Mouse (Mus musculus) forebrain, embryonic 13.5 days (tissue): ENCODE measurements around the gene Rer1. TPM values are rescaled to one million over a fixed set of nuclear protein-coding genes. Genes with fewer than 3 reads are reported as not detected.

Experiments used
- ATAC-seq: fragments of 200-750 bp; cut with Nextera tagmentation; 2 replicates; pipeline ENCODE4 v1.8.0; 2017
- H3K27ac ChIP-seq: fragments of 300-500 bp; sonication (generic); 2 replicates; pipeline ENCODE4 v1.5.1; 2015; ENCODE audit warnings: inconsistent platforms, mild to moderate bottlenecking, moderate library complexity
- H3K27me3 ChIP-seq: fragments of 300-500 bp; sonication (generic); 2 replicates; pipeline ENCODE4 v1.6.1; 2015; ENCODE audit warnings: mild to moderate bottlenecking, inconsistent platforms
- H3K36me3 ChIP-seq: fragments of 300-500 bp; sonication (generic); 2 replicates; pipeline ENCODE4 v1.6.1; 2015; ENCODE audit warnings: mild to moderate bottlenecking, inconsistent platforms; ENCODE audit not compliant: poor library complexity, severe bottlenecking
- H3K4me1 ChIP-seq: fragments of 300-500 bp; sonication (generic); 2 replicates; pipeline ENCODE4 v1.6.1; 2015; ENCODE audit warnings: inconsistent platforms
- H3K4me2 ChIP-seq: fragments of 300-500 bp; sonication (generic); 2 replicates; pipeline ENCODE4 v1.6.1; 2015; ENCODE audit warnings: inconsistent platforms, mild to moderate bottlenecking, moderate library complexity
- H3K4me3 ChIP-seq: fragments of 300-500 bp; sonication (generic); 2 replicates; pipeline ENCODE4 v1.5.1; 2015; ENCODE audit warnings: mild to moderate bottlenecking, inconsistent platforms
- H3K9ac ChIP-seq: fragments of 300-500 bp; sonication (generic); 2 replicates; pipeline ENCODE4 v1.6.1; 2015; ENCODE audit warnings: mild to moderate bottlenecking, inconsistent platforms
- H3K9me3 ChIP-seq: fragments of 300-500 bp; sonication (generic); replicated peaks from 2 replicates; pipeline ENCODE4 v1.6.1; 2016; ENCODE audit warnings: inconsistent platforms
- WGBS: fragments of 180-500 bp; shearing (Covaris S2); methylation state at CpG from one replicate; pipeline ENCODE4 v1.1.7; 2015; 5-methylcytosine and 5-hydroxymethylcytosine counted together
- polyA plus RNA-seq: library from polyadenylated mRNA; unstranded; fragments of >200 nt; fragmentation: Nextera tagmentation; extraction: Ambion mirVana; gene quantifications from 2 replicates; pipeline ENCODE4 v1.2.1, GENCODE M21; 2015

Rer1 gene
- polyA plus RNA-seq, 1 experiment from 2014 or later: 130 TPM

DNA sequence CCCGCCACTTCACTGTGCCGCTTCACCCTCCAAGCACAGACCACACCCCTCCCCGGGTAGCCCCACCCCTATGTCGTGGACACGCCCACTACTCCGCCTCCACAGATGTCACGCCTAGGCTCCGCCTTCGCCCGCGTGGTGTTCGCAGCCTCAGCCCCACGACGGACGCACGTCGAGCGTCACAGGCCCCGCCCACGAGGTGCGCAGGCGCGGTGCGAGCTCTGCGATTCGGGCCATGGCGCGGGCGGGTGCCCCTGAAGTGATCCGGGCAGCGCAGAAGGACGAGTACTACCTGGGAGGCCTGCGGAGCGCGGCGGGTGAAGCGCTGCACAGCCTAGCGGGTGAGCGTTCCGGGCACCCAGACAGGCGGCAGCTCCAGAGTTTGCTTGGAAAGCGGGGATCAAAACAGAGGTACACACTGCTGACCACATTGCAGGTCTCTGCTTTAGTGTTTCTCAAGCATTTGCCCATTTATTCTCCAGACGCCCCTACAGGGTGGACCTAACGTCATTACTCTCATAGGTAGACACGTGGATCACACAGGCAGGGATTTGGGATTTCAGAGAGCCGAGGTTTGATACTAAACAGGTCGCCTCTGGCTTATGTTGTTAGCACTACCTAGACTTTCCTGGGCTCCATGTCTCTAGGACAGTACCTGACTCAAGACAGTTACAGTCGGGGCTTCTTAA is 19.2 kb downstream of the Rer1 start, which contains the start of gene Pex10:
Gene Pex10 (plus strand): TSS at position 183 of the 689 bp plus-strand sequence.
- peaks cover 38% of the 10 kb centered on the region for H3K36me3 ChIP-seq
- H3K4me2 ChIP-seq: peak within 1 kb of the TSS; percentile 72
- H3K4me3 ChIP-seq: peak within 1 kb of the TSS; percentile 56
- H3K9ac ChIP-seq: peak within 1 kb of the TSS; percentile 85
- peak; percentile 89 for ATAC-seq
- H3K27me3 ChIP-seq: no peaks in the 10 kb centered on the region
- WGBS: under 1% methylated on average over 48 of the region's 48 CpGs
- H3K27ac ChIP-seq: peak within 1 kb of the TSS; percentile 85
- H3K9me3 ChIP-seq: no peaks in the 10 kb centered on the region
- peaks cover 20% of the 10 kb centered on the region for H3K4me1 ChIP-seq

DNA sequence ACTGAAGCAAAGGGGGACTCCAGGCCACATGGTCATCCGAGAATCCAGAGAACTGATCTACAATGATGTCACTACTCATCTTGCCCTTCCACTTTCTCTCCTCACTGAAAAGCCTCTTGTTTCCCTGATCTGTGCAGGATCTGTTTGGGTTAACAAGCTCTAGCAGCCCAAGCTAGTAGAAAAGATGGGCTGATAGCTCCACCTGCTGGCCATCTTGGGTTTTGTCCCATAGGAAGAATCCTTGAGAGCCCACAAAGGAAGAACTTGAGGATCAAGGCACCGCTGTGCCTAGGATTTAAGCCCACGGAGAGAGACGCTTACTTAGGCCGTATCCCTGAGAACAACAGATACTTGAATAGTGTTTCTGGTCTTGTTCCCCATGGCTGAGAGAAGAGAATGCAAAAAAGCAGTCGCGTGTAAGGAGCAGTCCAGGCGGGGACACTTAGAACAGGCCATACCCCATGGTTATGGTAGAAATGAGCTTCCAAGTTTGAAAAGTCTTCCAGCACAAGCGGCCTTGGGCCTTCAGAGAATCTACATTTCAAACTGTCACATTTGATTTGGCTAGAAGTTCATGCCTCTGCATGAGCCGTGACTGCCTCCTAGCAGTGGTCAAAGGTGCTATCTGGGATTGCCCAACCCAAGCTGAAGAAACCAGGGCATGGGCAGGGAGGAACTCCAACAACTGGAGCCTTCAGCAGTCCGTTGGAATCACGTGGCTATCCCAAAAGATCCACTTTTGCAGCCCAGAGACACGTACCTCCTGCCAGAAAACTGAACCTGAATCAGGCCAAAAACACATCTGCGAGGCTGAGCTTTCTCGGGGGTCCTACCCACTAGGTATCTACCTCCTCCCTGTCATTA is 20.0 kb downstream of the Rer1 start:
- H3K9ac ChIP-seq: peak overlapping the region; percentile 46; the same call in 1 of the 2 replicates
- peak overlapping the region; percentile 85 for H3K27ac ChIP-seq
- no peaks in the 10 kb centered on the region for H3K27me3 ChIP-seq
- no peaks in the 10 kb centered on the region for H3K9me3 ChIP-seq
- H3K36me3 ChIP-seq: peaks cover 30% of the 10 kb centered on the region
- H3K4me1 ChIP-seq: peaks cover 20% of the 10 kb centered on the region
- WGBS: 5% methylated on average over 15 of the region's 15 CpGs
- peak overlapping the region; percentile 56 for H3K4me3 ChIP-seq
- ATAC-seq: peak; percentile 73
- peak overlapping the region; percentile 72 for H3K4me2 ChIP-seq

DNA sequence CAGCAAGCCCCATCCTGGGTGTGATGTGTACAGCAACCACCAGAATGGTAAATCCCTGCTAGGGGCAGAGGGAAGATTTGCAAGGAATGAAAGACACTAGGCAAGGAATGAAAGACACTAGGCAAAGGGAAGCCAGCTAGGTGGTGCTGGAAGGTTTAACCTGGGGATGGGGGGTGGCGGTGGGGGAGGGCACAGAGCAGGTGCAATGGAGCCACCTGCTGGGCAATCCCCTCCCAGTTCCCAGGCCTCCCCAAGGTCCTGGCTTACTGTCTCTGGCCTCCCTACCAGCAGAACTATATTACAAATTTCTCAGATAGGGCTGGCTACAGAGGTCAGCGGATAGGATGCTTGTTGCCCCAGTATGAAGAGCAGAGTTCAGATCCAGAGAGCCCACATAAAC is 21.7 kb downstream of the Rer1 start:
- peaks cover 22% of the 10 kb centered on the region for H3K4me1 ChIP-seq
- H3K4me3 ChIP-seq: no peak overlapping the region
- H3K27me3 ChIP-seq: no peaks in the 10 kb centered on the region
- H3K36me3 ChIP-seq: peaks cover 13% of the 10 kb centered on the region
- no peak overlapping the region for H3K9ac ChIP-seq
- H3K9me3 ChIP-seq: no peaks in the 10 kb centered on the region
- WGBS: 81% methylated on average over 2 of the region's 2 CpGs
- no peak overlapping the region for H3K27ac ChIP-seq
- ATAC-seq: no peak
- H3K4me2 ChIP-seq: no peak overlapping the region

DNA sequence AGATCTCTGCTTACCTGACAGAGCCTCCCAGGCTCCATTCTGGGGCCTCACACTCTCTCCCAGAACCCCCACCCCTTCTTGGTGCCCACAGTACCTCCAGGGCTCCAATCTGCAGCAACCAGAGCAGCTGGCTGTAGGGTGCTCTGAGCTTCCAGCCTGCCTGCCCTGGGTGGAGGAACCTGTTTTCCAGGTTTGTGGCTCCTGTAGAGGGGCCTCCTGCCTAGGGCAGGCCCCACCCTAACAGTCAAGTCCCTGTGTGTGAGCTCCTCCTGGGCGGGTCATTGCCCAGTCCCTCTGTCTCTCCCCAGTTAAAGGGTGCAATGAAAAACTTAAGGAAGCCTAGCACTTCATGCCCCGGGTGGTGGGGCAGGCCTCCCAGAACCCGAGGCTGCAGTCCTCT is 22.3 kb downstream of the Rer1 start:
- Histone ChIP-seq H3K9ac (no peak overlapping the region), H3K27me3 (no peaks in the 10 kb centered on the region), H3K4me3 (no peak overlapping the region), H3K9me3 (no peaks in the 10 kb centered on the region), H3K4me1 (peaks cover 27% of the 10 kb centered on the region), H3K27ac (no peak overlapping the region), H3K4me2 (no peak overlapping the region), H3K36me3 (peaks cover 7% of the 10 kb centered on the region)
- no peak for ATAC-seq
- 45% methylated on average over 3 of the region's 3 CpGs for WGBS

DNA sequence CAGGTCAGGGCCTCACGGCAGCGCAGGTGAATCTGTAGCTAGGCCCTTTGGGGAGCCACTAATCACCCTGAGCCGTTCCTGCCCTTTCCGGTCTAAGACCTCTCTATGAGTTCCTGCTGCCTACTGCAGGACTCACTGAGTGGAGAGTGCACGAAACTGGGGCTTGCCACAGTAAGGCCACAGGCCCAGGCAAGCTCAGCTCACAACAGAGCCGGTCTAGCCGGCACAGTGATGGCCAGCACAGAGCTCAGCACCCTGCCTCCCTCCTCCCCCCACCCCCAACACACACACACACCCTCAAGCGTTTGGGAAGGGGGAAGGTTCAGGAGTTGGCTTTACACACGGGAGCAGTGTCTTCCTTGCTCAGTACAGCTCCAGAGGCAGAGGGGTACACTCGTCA is 27.9 kb downstream of the Rer1 start:
- H3K36me3 ChIP-seq: no peaks in the 10 kb centered on the region
- H3K27me3 ChIP-seq: no peaks in the 10 kb centered on the region
- no peak for ATAC-seq
- peaks cover 44% of the 10 kb centered on the region for H3K4me1 ChIP-seq
- no peaks in the 10 kb centered on the region for H3K9me3 ChIP-seq
- no peak overlapping the region for H3K27ac ChIP-seq
- no peak overlapping the region for H3K9ac ChIP-seq
- no peak overlapping the region for H3K4me2 ChIP-seq
- 38% methylated on average over 10 of the region's 10 CpGs for WGBS
- H3K4me3 ChIP-seq: no peak overlapping the region

DNA sequence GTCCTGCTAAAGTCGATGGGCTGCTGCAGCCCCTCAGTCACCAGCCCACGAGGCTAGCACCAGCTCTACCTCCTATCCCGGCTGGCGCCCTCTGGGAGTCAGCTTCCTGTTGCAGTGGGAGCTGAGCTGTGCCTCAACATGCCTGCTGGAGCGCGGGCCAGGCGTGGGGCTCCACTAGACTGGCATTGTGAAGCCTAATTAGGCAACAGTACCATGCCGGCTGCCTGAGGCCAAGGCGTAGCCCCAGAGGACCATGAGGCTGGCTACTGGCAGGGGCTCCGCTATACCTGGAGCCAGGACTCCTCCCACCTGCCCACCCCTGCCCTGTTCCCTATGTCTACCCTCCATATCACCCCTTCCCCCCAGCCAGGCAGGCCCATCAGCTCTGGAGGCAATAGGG is 29.5 kb downstream of the Rer1 start, which contains the start of gene Plch2:
Gene Plch2 (minus strand): TSS at position 61 of the 400 bp plus-strand sequence.
- 49% methylated on average over 10 of the region's 10 CpGs for WGBS
- Histone ChIP-seq H3K4me1 (peaks cover 51% of the 10 kb centered on the region), H3K4me2 (no peak within 1 kb of the TSS; the same call in 1 of the 2 replicates), H3K36me3 (no peaks in the 10 kb centered on the region), H3K4me3 (no peak within 1 kb of the TSS), H3K27ac (peak within 1 kb of the TSS; percentile 21), H3K27me3 (no peaks in the 10 kb centered on the region), H3K9me3 (no peaks in the 10 kb centered on the region), H3K9ac (peak within 1 kb of the TSS; percentile 35; the same call in 1 of the 2 replicates)
- no peak for ATAC-seq

DNA sequence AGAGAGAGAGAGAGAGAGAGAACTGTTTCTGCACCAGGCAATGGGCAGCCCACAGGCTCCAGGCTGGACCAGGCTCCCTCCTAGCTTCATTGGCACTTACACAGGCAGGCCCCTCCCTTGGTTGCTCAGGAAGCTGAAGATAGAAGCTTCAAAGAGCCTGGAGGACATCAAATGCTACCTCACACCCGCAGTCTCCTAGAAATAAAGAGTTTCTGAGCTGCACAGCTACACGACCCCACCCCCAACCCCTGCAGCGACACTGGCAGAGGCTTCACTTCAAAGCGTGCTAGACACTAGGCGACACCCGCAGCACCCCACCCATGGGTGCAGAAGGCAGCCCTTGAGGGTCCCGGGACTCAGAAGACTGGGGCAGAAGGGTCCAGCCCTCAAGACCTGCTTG is 36.1 kb downstream of the Rer1 start:
- Histone ChIP-seq H3K9me3 (no peaks in the 10 kb centered on the region), H3K4me3 (no peak overlapping the region), H3K4me1 (peaks cover 25% of the 10 kb centered on the region), H3K9ac (no peak overlapping the region), H3K4me2 (no peak overlapping the region), H3K27me3 (peaks cover 4% of the 10 kb centered on the region), H3K27ac (no peak overlapping the region), H3K36me3 (no peaks in the 10 kb centered on the region)
- no peak for ATAC-seq
- 80% methylated on average over 7 of the region's 7 CpGs for WGBS

DNA sequence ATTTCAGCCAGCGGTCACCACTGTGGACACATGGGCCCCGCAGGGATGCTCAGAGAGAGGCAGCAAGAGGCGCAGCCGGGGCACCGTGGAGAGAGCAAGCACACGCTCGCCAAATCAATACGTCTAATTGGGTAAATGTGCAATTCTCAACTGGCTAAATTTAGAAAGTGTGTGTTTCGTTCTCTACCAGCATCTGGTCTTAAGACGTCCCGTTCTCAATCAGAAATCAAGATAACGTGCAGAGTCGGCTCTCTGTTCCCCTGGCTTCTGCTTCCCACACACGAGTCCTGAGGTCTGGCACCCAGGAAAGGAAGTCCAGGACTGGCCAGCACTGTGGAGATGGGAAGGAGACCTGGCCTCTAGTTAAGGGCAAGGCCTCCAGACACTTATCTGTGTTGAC is 39.5 kb downstream of the Rer1 start:
- H3K9me3 ChIP-seq: no peaks in the 10 kb centered on the region
- WGBS: 87% methylated on average over 14 of the region's 14 CpGs
- H3K4me3 ChIP-seq: no peak overlapping the region
- no peaks in the 10 kb centered on the region for H3K36me3 ChIP-seq
- peaks cover 39% of the 10 kb centered on the region for H3K27me3 ChIP-seq
- H3K9ac ChIP-seq: no peak overlapping the region
- H3K4me2 ChIP-seq: no peak overlapping the region
- no peak overlapping the region for H3K27ac ChIP-seq
- ATAC-seq: no peak
- H3K4me1 ChIP-seq: peaks cover 17% of the 10 kb centered on the region

DNA sequence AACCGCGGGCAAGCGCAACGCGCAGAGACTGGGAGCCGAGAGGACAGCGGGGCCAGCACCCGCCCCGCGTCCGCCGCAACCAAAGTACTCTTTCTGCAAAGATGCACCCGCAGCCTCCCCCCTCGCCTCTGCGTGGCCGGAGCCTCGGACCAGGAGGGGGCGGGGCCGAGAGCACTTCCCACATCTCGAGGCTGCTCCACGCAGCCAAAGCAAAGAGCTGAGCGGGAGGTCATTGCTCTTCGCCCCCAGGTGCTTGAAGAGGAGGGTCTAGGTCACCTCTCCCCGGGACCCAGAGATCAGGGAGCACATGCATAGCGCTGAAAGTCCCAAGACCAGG is 42.9 kb downstream of the Rer1 start:
- H3K9ac ChIP-seq: peak overlapping the region; percentile 67
- under 1% methylated on average over 24 of the region's 25 CpGs for WGBS
- H3K27me3 ChIP-seq: peaks cover 46% of the 10 kb centered on the region
- H3K4me3 ChIP-seq: peak overlapping the region; percentile 50
- H3K4me2 ChIP-seq: peak overlapping the region; percentile 80
- no peak overlapping the region for H3K27ac ChIP-seq
- H3K36me3 ChIP-seq: no peaks in the 10 kb centered on the region
- H3K9me3 ChIP-seq: no peaks in the 10 kb centered on the region
- H3K4me1 ChIP-seq: peaks cover 33% of the 10 kb centered on the region
- 0 out of 2 replicates have a peak, but pooled peaks have one; percentile 3 for ATAC-seq

DNA sequence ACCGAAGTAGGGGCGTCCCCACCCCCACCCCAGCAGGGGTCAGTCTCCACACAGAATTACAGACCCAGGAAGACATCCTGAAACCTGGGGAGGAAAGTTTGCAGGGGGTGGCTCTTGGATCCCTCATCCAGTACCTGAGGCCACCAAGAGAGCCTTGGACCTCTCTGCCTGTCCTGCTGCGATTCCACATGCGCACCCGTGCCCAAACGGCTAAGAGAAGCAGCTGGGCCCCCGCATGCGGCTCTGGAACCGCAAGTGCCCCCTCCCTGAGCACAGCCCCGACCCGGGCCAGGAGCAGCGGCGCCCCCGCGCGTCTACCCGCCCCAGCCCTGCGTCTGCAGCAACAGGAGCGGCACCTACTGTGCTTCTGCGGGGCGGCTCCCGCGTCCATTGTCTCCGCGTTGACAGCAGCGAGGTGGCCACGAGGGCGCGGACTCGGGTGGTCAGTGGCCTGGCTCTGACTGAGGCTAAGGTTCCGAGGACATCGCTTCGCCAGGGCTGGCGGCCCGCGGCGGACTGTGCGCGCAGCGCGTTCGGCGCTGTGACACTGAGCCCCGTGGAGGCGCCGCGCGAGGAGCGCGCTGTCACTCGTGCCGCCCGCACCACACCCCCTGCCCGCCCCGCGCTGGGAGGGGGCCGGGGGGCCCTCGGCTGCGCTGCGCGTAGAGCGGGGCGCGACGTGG is 43.4 kb downstream of the Rer1 start:
- Histone ChIP-seq H3K4me1 (peaks cover 33% of the 10 kb centered on the region), H3K27ac (no peak overlapping the region), H3K36me3 (no peaks in the 10 kb centered on the region), H3K27me3 (peaks cover 46% of the 10 kb centered on the region), H3K9ac (peak overlapping the region; percentile 67), H3K4me3 (peak overlapping the region; percentile 50), H3K4me2 (peak overlapping the region; percentile 80), H3K9me3 (no peaks in the 10 kb centered on the region)
- 1% methylated on average over 62 of the region's 65 CpGs for WGBS
- peak; percentile 57; the same call in 1 of the 2 replicates for ATAC-seq

DNA sequence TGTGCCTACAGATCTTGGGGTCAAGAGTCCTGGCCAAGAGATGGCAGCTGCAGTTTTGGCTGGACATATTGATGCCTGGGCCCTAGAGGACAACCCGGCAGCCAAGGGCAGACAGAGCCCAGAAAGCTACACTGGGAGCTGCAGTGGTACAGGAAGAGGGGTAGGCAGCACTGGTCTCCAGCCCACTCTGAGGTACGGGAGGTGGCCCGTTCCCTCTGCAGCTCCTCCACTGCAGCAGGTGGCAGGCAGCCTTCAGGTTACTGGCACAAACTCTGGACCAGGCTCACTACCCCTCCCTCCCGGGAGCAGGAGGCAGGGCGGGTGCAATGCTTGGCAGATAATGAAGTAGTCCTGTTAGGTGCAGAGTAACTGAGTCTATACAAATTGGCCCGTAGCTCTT is 45.5 kb downstream of the Rer1 start:
- ATAC-seq: no peak
- Histone ChIP-seq H3K27me3 (peaks cover 47% of the 10 kb centered on the region), H3K4me2 (peak overlapping the region; percentile 12; the same call in 1 of the 2 replicates), H3K9me3 (no peaks in the 10 kb centered on the region), H3K36me3 (no peaks in the 10 kb centered on the region), H3K4me1 (peaks cover 33% of the 10 kb centered on the region), H3K4me3 (no peak overlapping the region), H3K9ac (peak overlapping the region; percentile 3; the same call in 1 of the 2 replicates), H3K27ac (no peak overlapping the region)
- WGBS: 46% methylated on average over 6 of the region's 6 CpGs
